Comparison of ENCODE assay signal across 9 mouse cellular contexts in the genomic region with DNA sequence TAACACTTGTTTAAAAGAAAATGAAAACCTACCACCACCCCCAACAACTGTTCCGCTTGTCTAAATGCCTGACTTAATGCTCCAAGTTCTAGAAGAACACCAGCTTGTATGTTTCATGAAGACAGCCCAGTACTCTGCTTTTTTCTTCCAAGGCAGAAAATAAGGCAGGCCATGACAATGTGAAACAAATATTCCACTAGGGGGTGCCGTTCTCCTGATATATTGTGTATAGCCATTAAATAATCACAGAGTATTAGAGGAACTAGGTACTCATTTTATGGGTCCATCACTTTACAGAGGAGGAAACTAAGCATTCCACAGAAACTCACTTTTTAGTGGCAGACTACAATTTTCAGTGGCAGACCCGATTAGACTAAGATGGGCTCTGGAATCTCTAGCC. TPM values are rescaled to one million over a fixed set of nuclear protein-coding genes. Genes with fewer than 3 reads are reported as not detected.
A peak's percentile ranks its signal among the peaks of the same experiment; 100 is the strongest.
DNase-seq lines count a peak whose midpoint lies in the region; ATAC-seq and TF ChIP-seq lines count a peak whose summit lies in the region.
"Had no signal": no experiment of that assay in that cellular context is flagged by ENCODE, and none has a peak within 500 bp of the region (broad histone marks: within the 10 kb centered on the region; RNA-seq: fewer than 3 reads in every experiment).

No protein-coding gene starts in this region.

- H3K4me3 ChIP-seq in forebrain, postnatal 0 days (ENCODE audit: low read depth, low read length), result no peak overlapping the region
- H3K4me3 ChIP-seq in kidney, embryonic 16.5 days (ENCODE audit: low read length), result no peak overlapping the region
- no peak overlapping the region for H3K4me3 ChIP-seq in stomach, postnatal 0 days (ENCODE audit: low read depth, low read length)
- H3K4me3 ChIP-seq: hindbrain, embryonic 15.5 days had no signal

- peak; percentile 55 to 60 for DNase-seq in cerebellum, adult 18-20 months
- no peak for DNase-seq in cerebellum, adult 11-12 months
- peak; percentile 33 for DNase-seq in urinary bladder, postnatal 25 days (ENCODE audit: low spot score)
- DNase-seq in urinary bladder, postnatal 4 days (ENCODE audit: low spot score in 2 of 2), result no peak
- DNase-seq in forebrain, postnatal 0 days, result peak; percentile 85
- peak; percentile 87 for DNase-seq in lung, postnatal 25 days (ENCODE audit: low spot score)
- peak; percentile 31 for DNase-seq in stomach, postnatal 0 days (ENCODE audit: low spot score)

- no peak overlapping the region for H3K27ac ChIP-seq in forebrain, postnatal 0 days (ENCODE audit: low read depth, low read length)
- no peak overlapping the region for H3K27ac ChIP-seq in kidney, embryonic 16.5 days (ENCODE audit: low read length)
- H3K27ac ChIP-seq in stomach, postnatal 0 days (replicated peaks), result no peak overlapping the region
- H3K27ac ChIP-seq: hindbrain, embryonic 15.5 days had no signal

- H3K27me3 ChIP-seq in forebrain, postnatal 0 days (ENCODE audit: insufficient read depth, low read length), result no peaks in the 10 kb centered on the region
- H3K27me3 ChIP-seq in kidney, embryonic 16.5 days (ENCODE audit: insufficient read depth, low read length), result no peaks in the 10 kb centered on the region
- H3K27me3 ChIP-seq in stomach, postnatal 0 days (ENCODE audit: control insufficient read depth, insufficient read depth, low read length), result no peaks in the 10 kb centered on the region
- H3K27me3 ChIP-seq: hindbrain, embryonic 15.5 days had no signal

- no peaks in the 10 kb centered on the region for H3K4me1 ChIP-seq in forebrain, postnatal 0 days (ENCODE audit: insufficient read depth)
- H3K4me1 ChIP-seq in kidney, embryonic 16.5 days (ENCODE audit: insufficient read depth, low read length), result no peaks in the 10 kb centered on the region
- H3K4me1 ChIP-seq in stomach, postnatal 0 days (replicated peaks; ENCODE audit: control insufficient read depth, insufficient read depth), result no peaks in the 10 kb centered on the region; the same call in 1 of the 2 replicates

- peak; percentile 72 for TF ChIP-seq CTCF in forebrain, postnatal 0 days (IDR thresholded peaks at IDR 0.05; ENCODE audit: low read depth)
- TF ChIP-seq CTCF in stomach, postnatal 0 days (IDR thresholded peaks at IDR 0.05; ENCODE audit: low read depth), result peak; percentile 83

- TF ChIP-seq EP300 in stomach, postnatal 0 days (optimal IDR thresholded peaks at IDR 0.05), result no peak

- 57% methylated on average over 3 of the region's 3 CpGs for WGBS in forebrain, postnatal 0 days
- WGBS in kidney, embryonic 16.5 days, result 53% methylated on average over 3 of the region's 3 CpGs
- WGBS in stomach, postnatal 0 days, result 38% methylated on average over 3 of the region's 3 CpGs

- no peak overlapping the region for H3K4me2 ChIP-seq in forebrain, postnatal 0 days (ENCODE audit: low read depth)
- no peak overlapping the region for H3K4me2 ChIP-seq in kidney, embryonic 16.5 days (replicated peaks; ENCODE audit: low read depth, low read length)
- H3K4me2 ChIP-seq in stomach, postnatal 0 days (replicated peaks; ENCODE audit: low read depth), result no peak overlapping the region
- H3K4me2 ChIP-seq: hindbrain, embryonic 15.5 days had no signal

- H3K9ac ChIP-seq in forebrain, postnatal 0 days, result no peak overlapping the region
- no peak overlapping the region for H3K9ac ChIP-seq in kidney, embryonic 16.5 days (replicated peaks; ENCODE audit: low read length)
- no peak overlapping the region for H3K9ac ChIP-seq in stomach, postnatal 0 days (ENCODE audit: low read length)
- H3K9ac ChIP-seq: hindbrain, embryonic 15.5 days had no signal

- H3K9me3 ChIP-seq in forebrain, postnatal 0 days (ENCODE audit: low read length), result no peaks in the 10 kb centered on the region
- no peaks in the 10 kb centered on the region for H3K9me3 ChIP-seq in kidney, embryonic 16.5 days (ENCODE audit: low read length)
- no peaks in the 10 kb centered on the region for H3K9me3 ChIP-seq in stomach, postnatal 0 days (ENCODE audit: control insufficient read depth, low read length)
- H3K9me3 ChIP-seq: hindbrain, embryonic 15.5 days had no signal

- peak; percentile 62 for ATAC-seq in forebrain, postnatal 0 days
- ATAC-seq in kidney, embryonic 16.5 days (ENCODE audit: low FRiP score, low TSS enrichment), result peak; percentile 29; the same call in 1 of the 2 replicates
- ATAC-seq in stomach, postnatal 0 days (ENCODE audit: low FRiP score, low TSS enrichment), result peak; percentile 46; the same call in 1 of the 2 replicates

- H3K36me3 ChIP-seq in forebrain, postnatal 0 days (ENCODE audit: insufficient read depth), result peaks cover 20% of the 10 kb centered on the region
- H3K36me3 ChIP-seq in kidney, embryonic 16.5 days (ENCODE audit: insufficient read depth, low read length), result peaks cover 22% of the 10 kb centered on the region
- peaks cover 5% of the 10 kb centered on the region; the same call in 1 of the 2 replicates for H3K36me3 ChIP-seq in stomach, postnatal 0 days (ENCODE audit: control insufficient read depth, insufficient read depth, low read length)

RNA-seq across cellular contexts. Expression of a gene that starts 7.2 kb away (rescaled TPM):
- total RNA-seq in forebrain, postnatal 0 days (2014; rRNA removed), result 19.0 and 23.2 TPM in 2 replicates
- polyA plus RNA-seq in forebrain, postnatal 0 days (2015; fragmentation: Nextera tagmentation; extraction: Ambion mirVana), result 6.6 and 8.5 TPM in 2 replicates
- 20.7 and 23.9 TPM in 2 replicates for polyA plus RNA-seq in kidney, embryonic 16.5 days (2015; fragmentation: Nextera tagmentation; extraction: Ambion mirVana)
- polyA plus RNA-seq in stomach, postnatal 0 days (2015; fragmentation: Nextera tagmentation; extraction: Ambion mirVana), result 7.2 and 8.1 TPM in 2 replicates

RNA-seq across cellular contexts. Expression of a gene that starts 28.3 kb away (rescaled TPM):
- 45.0 and 59.2 TPM in 2 replicates for total RNA-seq in forebrain, postnatal 0 days (2014; rRNA removed)
- polyA plus RNA-seq in forebrain, postnatal 0 days (2015; fragmentation: Nextera tagmentation; extraction: Ambion mirVana), result 147 and 167 TPM in 2 replicates
- polyA plus RNA-seq in kidney, embryonic 16.5 days (2015; fragmentation: Nextera tagmentation; extraction: Ambion mirVana), result 347 and 350 TPM in 2 replicates
- 351 and 370 TPM in 2 replicates for polyA plus RNA-seq in stomach, postnatal 0 days (2015; fragmentation: Nextera tagmentation; extraction: Ambion mirVana)

RNA-seq across cellular contexts. Expression of a gene that starts 58.0 kb away (rescaled TPM):
- 0.69 and 1.3 TPM in 2 replicates for total RNA-seq in forebrain, postnatal 0 days (2014; rRNA removed)
- 0.75 and 1.1 TPM in 2 replicates for polyA plus RNA-seq in forebrain, postnatal 0 days (2015; fragmentation: Nextera tagmentation; extraction: Ambion mirVana)
- 4.1 and 4.4 TPM in 2 replicates for polyA plus RNA-seq in kidney, embryonic 16.5 days (2015; fragmentation: Nextera tagmentation; extraction: Ambion mirVana)
- 0.76 and 0.93 TPM in 2 replicates for polyA plus RNA-seq in stomach, postnatal 0 days (2015; fragmentation: Nextera tagmentation; extraction: Ambion mirVana)

RNA-seq across cellular contexts. Expression of a gene that starts 58.1 kb away (rescaled TPM):
- 24.5 and 39.6 TPM in 2 replicates for total RNA-seq in forebrain, postnatal 0 days (2014; rRNA removed)
- polyA plus RNA-seq in forebrain, postnatal 0 days (2015; fragmentation: Nextera tagmentation; extraction: Ambion mirVana), result 44.4 and 50.7 TPM in 2 replicates
- 57.4 and 57.5 TPM in 2 replicates for polyA plus RNA-seq in kidney, embryonic 16.5 days (2015; fragmentation: Nextera tagmentation; extraction: Ambion mirVana)
- polyA plus RNA-seq in stomach, postnatal 0 days (2015; fragmentation: Nextera tagmentation; extraction: Ambion mirVana), result 33.6 and 35.9 TPM in 2 replicates

Comparison
In these comparisons a context has a peak if more than half of its experiments do, and no peak if none do; other contexts are left out.
1. DNase-seq: peak in cerebellum, adult 18-20 months (2 of 2), urinary bladder, postnatal 25 days (single experiment), forebrain, postnatal 0 days (single experiment), lung, postnatal 25 days (single experiment) and stomach, postnatal 0 days (single experiment); none in cerebellum, adult 11-12 months (single experiment) and urinary bladder, postnatal 4 days (0 of 2).
2. Peak in every context shown above with its lines, with median percentiles within 50 percentile points of each other: ATAC-seq.